Mouse (Mus musculus): ENCODE measurements at regions not wholly inside any gene's neighbourhood (a gene's known extent, or its start where the extent isn't known, plus 50 kb on each side); places are given as distances from the start of the nearest gene placed in this dataset.
"Not testable (repeated sequence)": the region's sequence is repeated elsewhere in the genome, so short reads cannot be mapped to it uniquely, and the experiment has no call there.

DNA sequence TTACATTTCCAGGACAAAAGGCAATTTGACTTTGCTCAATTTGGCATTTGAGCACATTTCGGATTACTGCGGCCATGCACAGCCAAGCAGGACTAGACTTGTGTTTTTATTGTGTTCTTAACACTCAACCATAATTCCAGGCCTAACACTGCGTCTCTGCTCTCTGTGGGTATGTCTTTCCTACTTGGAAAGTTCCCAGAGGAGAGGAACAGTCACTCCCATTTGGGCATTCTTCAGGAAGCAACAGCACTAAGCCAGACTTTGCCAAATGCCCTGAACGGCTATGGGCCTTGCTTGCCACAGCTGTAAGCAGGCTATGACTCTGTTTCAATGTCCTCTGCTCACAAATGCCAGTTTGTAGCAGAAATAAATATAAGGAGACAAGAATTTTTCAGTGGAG is 56.5 kb upstream of the Pdk3 start:
- in situ Hi-C loops (cut with MboI; ENCODE audit: low sequenced_read_pairs), result loop anchor here (10.0 kb wide), 1 partner anchor 74 kb away; no protein-coding TSS in a partner anchor

- in situ Hi-C loops (cut with MboI; ENCODE audit: low sequenced_read_pairs), result loop anchor here (10.0 kb wide), 1 partner anchor 74 kb away; no protein-coding TSS in a partner anchor
Measured at GRCm38 (mm10) chrX:93888966-93889365, 57.0 kb upstream of the Pdk3 start.

GRCm38 (mm10) chrX:93889394-93890042 is 57.5 kb upstream of the Pdk3 start:
- in situ Hi-C loops (cut with MboI; ENCODE audit: low sequenced_read_pairs), result loop anchor here (10.0 kb wide), 2 partner anchors 75 to 95 kb away; no protein-coding TSS in a partner anchor

GRCm38 (mm10) chrX:93896838-93897820 is 65.1 kb upstream of the Pdk3 start:
- in situ Hi-C loops (cut with MboI; ENCODE audit: low sequenced_read_pairs), result loop anchor here (10.0 kb wide), 1 partner anchor 102 kb away; no protein-coding TSS in a partner anchor

DNA sequence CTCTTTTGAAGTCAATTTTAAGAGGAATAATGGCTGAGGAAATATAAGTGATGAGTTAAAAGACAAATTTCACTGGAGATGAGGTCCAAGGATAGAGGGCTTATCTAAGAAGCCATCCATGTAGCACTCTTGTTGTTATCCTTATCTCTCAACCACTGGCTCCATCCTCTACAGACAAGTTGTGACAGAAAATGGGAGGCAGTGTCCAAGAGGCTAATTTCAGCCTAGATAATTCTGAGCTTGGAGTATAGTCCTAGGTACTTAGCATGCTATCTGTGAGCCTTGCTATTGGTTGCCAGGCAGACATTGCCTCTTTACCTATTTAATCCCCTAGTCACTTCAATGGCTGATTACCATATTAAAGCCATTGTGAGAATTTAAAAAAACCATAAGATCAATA is 65.2 kb upstream of the AU015836 start:
- in situ Hi-C loops (cut with MboI; ENCODE audit: low sequenced_read_pairs), result no loop called here

DNA sequence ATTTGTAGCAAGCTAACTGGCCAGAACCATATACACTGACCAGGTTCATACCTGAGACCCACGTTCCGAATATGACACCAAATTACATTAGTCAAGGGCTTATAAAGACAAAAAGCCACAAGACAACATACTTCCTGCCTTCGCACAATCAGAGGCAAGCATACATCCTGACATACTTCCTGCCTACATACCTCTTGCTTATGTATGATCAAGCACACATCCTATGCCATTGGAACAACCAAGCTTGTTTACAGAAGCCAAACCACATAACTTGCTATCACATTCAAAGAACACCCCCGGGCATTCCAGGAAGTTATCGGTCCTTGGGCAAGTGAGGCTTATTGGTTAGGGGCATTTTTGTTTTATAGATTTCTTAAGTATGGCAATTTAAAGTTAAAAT is 62.9 kb upstream of the AU015836 start:
- in situ Hi-C loops (cut with MboI; ENCODE audit: low sequenced_read_pairs), result no loop called here

DNA sequence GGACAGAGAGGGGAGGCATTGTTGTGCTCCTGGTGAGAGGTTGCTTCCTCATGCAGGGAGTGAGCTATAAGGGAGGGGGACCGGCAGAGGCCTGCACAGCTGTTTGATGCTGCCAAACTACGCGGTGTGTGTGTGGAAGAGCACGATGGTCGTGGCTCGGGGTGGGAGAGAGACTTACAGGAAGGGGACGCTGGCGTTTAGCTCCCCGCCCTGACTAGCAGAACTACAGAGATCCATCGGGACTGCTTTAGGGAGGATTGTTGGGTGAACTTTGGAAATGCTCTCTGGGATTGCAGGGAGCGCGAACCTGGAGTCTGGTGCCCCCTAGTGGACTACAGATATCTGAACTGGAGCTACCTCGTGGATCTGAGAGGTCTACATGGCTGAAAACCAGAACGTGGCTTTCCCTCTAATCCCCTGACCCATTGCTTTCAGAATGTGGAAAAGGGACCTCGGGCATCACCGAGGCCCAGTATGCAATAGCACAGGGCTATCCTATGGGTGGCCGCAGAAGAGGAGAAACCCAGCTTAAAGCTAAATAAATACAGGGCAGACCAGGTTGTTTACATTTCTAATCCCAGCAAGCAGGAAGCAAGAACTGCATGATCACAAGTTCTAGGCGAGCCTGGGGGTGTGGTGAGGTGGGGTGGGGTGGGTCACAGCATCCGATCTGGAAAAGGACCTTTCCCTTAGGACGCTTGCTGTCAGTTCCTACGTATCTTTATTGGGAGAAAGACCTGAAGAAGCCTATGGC is 57.2 kb upstream of the AU015836 start:
- in situ Hi-C loops (cut with MboI; ENCODE audit: low sequenced_read_pairs), result no loop called here

GRCm38 (mm10) chrX:93915548-93915947 is 52.9 kb upstream of the AU015836 start:
- in situ Hi-C loops (cut with MboI; ENCODE audit: low sequenced_read_pairs), result no loop called here

DNA sequence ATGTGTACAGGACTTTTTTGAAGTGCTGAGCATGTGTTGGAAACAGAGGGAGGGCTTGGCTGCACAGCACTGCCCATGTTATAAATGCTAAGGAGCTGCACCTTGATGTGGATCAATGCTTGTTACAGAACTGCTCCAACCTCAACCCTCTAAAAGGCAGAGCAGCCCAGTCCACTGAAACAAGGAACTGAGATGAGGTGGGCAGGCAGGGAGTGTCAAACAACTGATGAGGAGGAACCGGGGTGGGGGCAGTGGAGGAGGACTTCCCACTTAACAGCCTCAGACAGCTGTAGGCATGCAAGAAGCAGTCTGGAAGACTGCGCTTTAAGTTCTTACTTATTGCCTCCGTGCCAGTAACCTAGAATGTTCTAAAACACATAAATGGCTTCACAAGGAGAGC is 51.1 kb upstream of the AU015836 start:
- in situ Hi-C loops (cut with MboI; ENCODE audit: low sequenced_read_pairs), result not testable (repeated sequence)

Data from CH12F3 (cell line).